Mouse (Mus musculus): ENCODE measurements around the gene Igf2bp1. TPM values are rescaled to one million over a fixed set of nuclear protein-coding genes. Genes with fewer than 3 reads are reported as not detected.
A peak's percentile ranks its signal among the peaks of the same experiment; 100 is the strongest.

Igf2bp1 gene
- polyA plus RNA-seq, 1 experiment from 2014 or later = 78.7 TPM

- H3K27ac ChIP-seq (replicated peaks; ENCODE audit: low read depth, low read length) = no peak overlapping the region
- no peaks in the 10 kb centered on the region for H3K4me1 ChIP-seq (ENCODE audit: control insufficient read depth, insufficient read depth, low read length)
- 6% methylated on average over 5 of the region's 5 CpGs for WGBS
- no peak for DNase-seq (ENCODE audit: low spot score)
- H3K4me3 ChIP-seq (ENCODE audit: low read depth, low read length) = no peak overlapping the region
- no peak for ATAC-seq (replicated peaks; ENCODE audit: insufficient number of reproducible peaks, low FRiP score, low TSS enrichment, low read depth)
- no peaks in the 10 kb centered on the region for H3K9me3 ChIP-seq (replicated peaks; ENCODE audit: control insufficient read depth, low read length)
- no peak overlapping the region for H3K4me2 ChIP-seq (ENCODE audit: low read depth, low read length)
- H3K36me3 ChIP-seq (replicated peaks; ENCODE audit: control insufficient read depth, insufficient read depth, low read depth, low read length) = no peaks in the 10 kb centered on the region
- H3K27me3 ChIP-seq (ENCODE audit: control insufficient read depth, insufficient read depth, low read length) = peaks cover 52% of the 10 kb centered on the region
- no peak overlapping the region for H3K9ac ChIP-seq (replicated peaks; ENCODE audit: low read length)
These were observed 89.3 kb downstream of the Igf2bp1 start for GRCm38 (mm10) chr11:95916426-95916825.

DNA sequence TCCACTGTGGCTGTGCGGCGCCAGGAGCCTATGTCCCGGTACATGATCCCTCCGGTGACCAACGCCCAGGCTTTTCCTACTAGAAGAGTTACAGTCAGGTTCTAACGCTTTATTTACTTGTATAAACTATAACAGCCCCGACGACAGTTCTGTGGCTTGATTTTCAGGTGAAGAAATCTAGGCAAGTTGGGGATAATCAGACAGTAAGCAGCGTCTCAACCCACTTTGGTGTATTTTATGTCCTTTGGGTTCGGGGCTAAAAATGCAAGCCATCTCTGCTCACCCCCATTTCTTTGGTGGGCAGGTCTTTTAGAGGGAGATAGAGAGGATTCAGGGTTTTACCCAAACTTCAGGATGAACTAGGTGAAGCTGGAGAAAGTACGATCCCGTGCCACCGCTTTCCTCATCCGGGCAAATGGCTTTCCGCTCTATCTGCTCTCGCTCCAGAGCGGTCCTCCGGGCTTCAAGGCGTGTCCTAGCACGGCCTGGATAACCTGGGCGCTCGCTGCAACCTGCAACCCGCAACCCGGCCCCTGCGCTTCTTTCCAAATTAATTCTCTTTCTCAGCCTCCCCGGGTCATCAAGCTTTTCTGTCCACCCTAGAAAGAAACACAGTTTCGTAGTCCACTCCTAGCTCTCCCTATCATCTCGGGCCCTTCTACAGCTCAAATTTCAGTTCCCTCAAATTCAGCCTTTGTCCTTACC is 90.6 kb downstream of the Igf2bp1 start:
- DNase-seq (ENCODE audit: low spot score) (peak; percentile 38), ATAC-seq (replicated peaks; ENCODE audit: insufficient number of reproducible peaks, low FRiP score, low TSS enrichment, low read depth) (no peak)
- H3K9ac ChIP-seq (replicated peaks; ENCODE audit: low read length) = no peak overlapping the region
- H3K9me3 ChIP-seq (replicated peaks; ENCODE audit: control insufficient read depth, low read length) = no peaks in the 10 kb centered on the region
- no peaks in the 10 kb centered on the region for H3K36me3 ChIP-seq (replicated peaks; ENCODE audit: control insufficient read depth, insufficient read depth, low read depth, low read length)
- no peak overlapping the region for H3K27ac ChIP-seq (replicated peaks; ENCODE audit: low read depth, low read length)
- H3K4me2 ChIP-seq (ENCODE audit: low read depth, low read length) = 0 out of 2 replicates have a peak overlapping the region, but pooled peaks have one; percentile 5
- H3K4me1 ChIP-seq (ENCODE audit: control insufficient read depth, insufficient read depth, low read length) = no peaks in the 10 kb centered on the region
- H3K27me3 ChIP-seq (ENCODE audit: control insufficient read depth, insufficient read depth, low read length) = peaks cover 50% of the 10 kb centered on the region
- 1% methylated on average over 28 of the region's 28 CpGs for WGBS
- H3K4me3 ChIP-seq (ENCODE audit: low read depth, low read length) = peak overlapping the region; percentile 12; the same call in 1 of the 2 replicates

DNA sequence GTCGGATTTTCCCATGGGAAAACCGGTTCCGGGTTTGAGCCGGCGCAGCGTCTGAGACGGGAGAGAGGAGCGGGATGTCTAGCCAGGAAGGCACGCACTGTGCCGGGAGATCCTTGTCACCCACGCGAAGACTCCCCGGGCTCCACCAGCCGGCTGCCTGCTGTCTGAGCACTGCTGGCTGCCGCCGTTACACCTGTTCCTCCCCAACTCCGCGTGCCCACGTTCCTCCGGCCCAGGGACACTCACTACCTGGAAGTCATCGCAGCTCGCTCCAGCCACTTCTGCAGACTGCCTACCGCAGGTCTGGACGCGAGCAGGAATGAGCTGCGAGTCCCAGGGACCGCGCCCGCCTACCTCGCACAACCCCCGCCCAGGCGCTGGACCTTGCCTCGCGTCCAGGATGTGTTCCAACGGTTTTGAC is 91.2 kb downstream of the Igf2bp1 start, which contains the start of gene B4galnt2:
TSS of gene B4galnt2 (minus strand) at position 321 of the 421 bp plus-strand sequence.
- Histone ChIP-seq H3K4me2 (ENCODE audit: low read depth, low read length) (peak within 1 kb of the TSS; percentile 21), H3K9ac (replicated peaks; ENCODE audit: low read length) (no peak within 1 kb of the TSS; the same call in 1 of the 2 replicates), H3K4me1 (ENCODE audit: control insufficient read depth, insufficient read depth, low read length) (no peaks in the 10 kb centered on the region), H3K27ac (replicated peaks; ENCODE audit: low read depth, low read length) (no peak within 1 kb of the TSS), H3K36me3 (replicated peaks; ENCODE audit: control insufficient read depth, insufficient read depth, low read depth, low read length) (no peaks in the 10 kb centered on the region), H3K27me3 (ENCODE audit: control insufficient read depth, insufficient read depth, low read length) (peaks cover 50% of the 10 kb centered on the region), H3K4me3 (ENCODE audit: low read depth, low read length) (peak within 1 kb of the TSS; percentile 12; the same call in 1 of the 2 replicates), H3K9me3 (replicated peaks; ENCODE audit: control insufficient read depth, low read length) (no peaks in the 10 kb centered on the region)
- no peak for ATAC-seq (replicated peaks; ENCODE audit: insufficient number of reproducible peaks, low FRiP score, low TSS enrichment, low read depth)
- DNase-seq (ENCODE audit: low spot score) = no peak
- under 1% methylated on average over 35 of the region's 35 CpGs for WGBS

GRCm38 (mm10) chr11:95913959-95914566 is 91.7 kb downstream of the Igf2bp1 start:
- no peaks in the 10 kb centered on the region for H3K4me1 ChIP-seq (ENCODE audit: control insufficient read depth, insufficient read depth, low read length)
- no peaks in the 10 kb centered on the region for H3K9me3 ChIP-seq (replicated peaks; ENCODE audit: control insufficient read depth, low read length)
- no peak overlapping the region; the same call in 1 of the 2 replicates for H3K9ac ChIP-seq (replicated peaks; ENCODE audit: low read length)
- H3K4me3 ChIP-seq (ENCODE audit: low read depth, low read length) = peak overlapping the region; percentile 12; the same call in 1 of the 2 replicates
- no peaks in the 10 kb centered on the region for H3K36me3 ChIP-seq (replicated peaks; ENCODE audit: control insufficient read depth, insufficient read depth, low read depth, low read length)
- peaks cover 50% of the 10 kb centered on the region for H3K27me3 ChIP-seq (ENCODE audit: control insufficient read depth, insufficient read depth, low read length)
- DNase-seq (ENCODE audit: low spot score) (no peak), ATAC-seq (replicated peaks; ENCODE audit: insufficient number of reproducible peaks, low FRiP score, low TSS enrichment, low read depth) (no peak)
- H3K27ac ChIP-seq (replicated peaks; ENCODE audit: low read depth, low read length) = no peak overlapping the region
- peak overlapping the region; percentile 21 for H3K4me2 ChIP-seq (ENCODE audit: low read depth, low read length)
- WGBS = 4% methylated on average over 14 of the region's 14 CpGs

GRCm38 (mm10) chr11:95911579-95911978 is 94.2 kb downstream of the Igf2bp1 start:
- H3K9ac ChIP-seq (replicated peaks; ENCODE audit: low read length) = no peak overlapping the region
- no peak overlapping the region for H3K4me2 ChIP-seq (ENCODE audit: low read depth, low read length)
- no peaks in the 10 kb centered on the region for H3K9me3 ChIP-seq (replicated peaks; ENCODE audit: control insufficient read depth, low read length)
- DNase-seq (ENCODE audit: low spot score) (no peak), ATAC-seq (replicated peaks; ENCODE audit: insufficient number of reproducible peaks, low FRiP score, low TSS enrichment, low read depth) (no peak)
- H3K4me1 ChIP-seq (ENCODE audit: control insufficient read depth, insufficient read depth, low read length) = no peaks in the 10 kb centered on the region
- peaks cover 39% of the 10 kb centered on the region for H3K27me3 ChIP-seq (ENCODE audit: control insufficient read depth, insufficient read depth, low read length)
- H3K4me3 ChIP-seq (ENCODE audit: low read depth, low read length) = no peak overlapping the region
- H3K27ac ChIP-seq (replicated peaks; ENCODE audit: low read depth, low read length) = no peak overlapping the region
- H3K36me3 ChIP-seq (replicated peaks; ENCODE audit: control insufficient read depth, insufficient read depth, low read depth, low read length) = no peaks in the 10 kb centered on the region
- 17% methylated on average over 7 of the region's 7 CpGs for WGBS

GRCm38 (mm10) chr11:95907805-95908524 is 97.8 kb downstream of the Igf2bp1 start:
- no peak for ATAC-seq (replicated peaks; ENCODE audit: insufficient number of reproducible peaks, low FRiP score, low TSS enrichment, low read depth)
- Histone ChIP-seq H3K36me3 (replicated peaks; ENCODE audit: control insufficient read depth, insufficient read depth, low read depth, low read length) (no peaks in the 10 kb centered on the region), H3K4me2 (ENCODE audit: low read depth, low read length) (no peak overlapping the region), H3K27ac (replicated peaks; ENCODE audit: low read depth, low read length) (no peak overlapping the region), H3K27me3 (ENCODE audit: control insufficient read depth, insufficient read depth, low read length) (peaks cover 7% of the 10 kb centered on the region), H3K4me1 (ENCODE audit: control insufficient read depth, insufficient read depth, low read length) (no peaks in the 10 kb centered on the region), H3K4me3 (ENCODE audit: low read depth, low read length) (no peak overlapping the region), H3K9ac (replicated peaks; ENCODE audit: low read length) (no peak overlapping the region), H3K9me3 (replicated peaks; ENCODE audit: control insufficient read depth, low read length) (no peaks in the 10 kb centered on the region)
- DNase-seq (ENCODE audit: low spot score) = no peak
- 85% methylated on average over 5 of the region's 5 CpGs for WGBS
